Mouse (Mus musculus) lung, postnatal 0 days (tissue): ENCODE measurements around the gene Gart.

Experiments used
- CTCF ChIP-seq: IDR thresholded peaks from 2 replicates; pipeline ENCODE4 v1.5.1; 2016; ENCODE audit warnings: antibody characterized with exemption, mild to moderate bottlenecking
- EP300 ChIP-seq: IDR thresholded peaks from 2 replicates; pipeline ENCODE4 v1.6.1; 2016; ENCODE audit warnings: antibody characterized with exemption, mild to moderate bottlenecking, control low read depth

DNA sequence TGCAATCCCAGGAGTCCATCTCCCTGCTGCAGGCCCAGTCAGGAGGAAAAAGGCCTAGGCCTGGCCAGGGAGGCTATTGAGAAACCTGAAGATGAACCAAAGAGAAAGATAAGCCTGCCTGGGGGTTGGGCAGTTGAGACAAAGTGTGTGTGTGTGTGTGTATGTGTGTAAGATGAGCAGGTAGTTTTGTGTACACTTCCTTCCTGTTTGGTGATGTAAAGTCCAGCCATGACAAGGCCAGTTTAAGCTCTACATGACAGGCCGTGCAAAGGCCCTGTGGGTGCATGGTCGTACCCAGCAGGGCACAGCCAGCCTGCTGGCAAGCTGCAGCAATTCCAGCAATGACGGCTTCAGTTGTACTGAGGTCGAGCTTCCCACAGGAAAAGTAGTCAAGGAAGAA is 17.0 kb downstream of the Gart start:
- no peak for TF ChIP-seq EP300
- TF ChIP-seq CTCF = no peak
